Mouse (Mus musculus) frontal cortex, adult 2 months (tissue): ENCODE data around the gene Plekhm3. TPM values are rescaled to one million over a fixed set of nuclear protein-coding genes. Genes with fewer than 3 reads are reported as not detected.

Experiments
- DNase-seq, 2 experiments: peaks; one replicate each; pipeline ENCODE4 v3.0.0; 2022; ENCODE audit warnings: low spot score in 1 of 2; ENCODE audit errors: extremely low spot score in 1 of 2
- polyA plus RNA-seq: library from polyadenylated mRNA; depleted of rRNA; stranded (reverse); fragments of >200 nt; gene quantifications from 2 replicates; pipeline ENCODE4 v1.2.3, GENCODE M21; 2012

Plekhm3 gene
- polyA plus RNA-seq, 1 experiment = 15.1 TPM

GRCm38 (mm10) chr1:64880613-64881012, 76.0 kb downstream of the Plekhm3 start:
- DNase-seq = no peak

DNA sequence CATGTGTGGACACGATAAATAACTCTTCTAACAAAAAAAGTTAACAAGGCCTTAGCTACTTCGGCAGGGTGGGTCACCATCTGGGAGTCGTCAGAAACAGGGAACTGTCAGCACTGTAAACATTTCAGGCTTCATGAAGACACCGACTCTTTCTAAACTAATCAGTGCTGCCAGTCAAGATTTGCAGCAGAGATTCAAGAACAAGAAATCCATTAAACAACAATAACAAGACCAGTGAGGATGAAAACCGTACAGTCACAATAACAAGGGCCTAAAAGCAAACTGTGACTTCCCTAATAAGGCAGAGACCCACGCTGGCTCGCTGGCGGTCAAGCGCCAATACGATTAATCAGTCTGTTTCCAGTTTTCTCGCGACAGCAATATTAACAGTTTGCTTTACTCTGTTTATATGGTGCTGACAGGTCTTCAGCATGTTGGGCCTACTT, 77.8 kb downstream of the Plekhm3 start:
- DNase-seq = no peak

GRCm38 (mm10) chr1:64876276-64876675, 80.3 kb downstream of the Plekhm3 start:
- DNase-seq = no peak

DNA sequence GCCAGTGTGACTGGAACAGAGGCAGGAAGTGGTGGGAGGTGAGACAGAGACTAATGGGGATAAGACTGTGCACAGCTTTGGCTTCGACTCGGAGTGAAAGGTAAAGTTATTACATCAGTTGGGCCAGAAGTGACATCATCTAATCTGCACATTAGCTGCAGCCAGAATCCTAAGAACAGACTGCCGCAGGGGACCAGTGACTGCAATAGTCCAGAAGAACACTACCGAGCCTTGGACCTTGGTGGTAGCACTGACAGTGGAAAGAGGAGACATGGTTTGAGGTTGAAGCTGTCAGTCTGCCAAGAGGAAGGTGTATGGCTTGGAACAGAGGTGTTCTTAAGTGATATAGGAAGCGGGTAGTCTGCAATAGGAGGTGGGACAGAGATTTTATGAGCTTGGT, 80.9 kb downstream of the Plekhm3 start:
- DNase-seq = no peak

GRCm38 (mm10) chr1:64875156-64875555, 81.5 kb downstream of the Plekhm3 start:
- DNase-seq = no peak

- no peak for DNase-seq
These were observed 84.7 kb downstream of the Plekhm3 start for GRCm38 (mm10) chr1:64871956-64872355.

- no peak for DNase-seq
These were observed 88.9 kb downstream of the Plekhm3 start for GRCm38 (mm10) chr1:64867684-64868083.

DNA sequence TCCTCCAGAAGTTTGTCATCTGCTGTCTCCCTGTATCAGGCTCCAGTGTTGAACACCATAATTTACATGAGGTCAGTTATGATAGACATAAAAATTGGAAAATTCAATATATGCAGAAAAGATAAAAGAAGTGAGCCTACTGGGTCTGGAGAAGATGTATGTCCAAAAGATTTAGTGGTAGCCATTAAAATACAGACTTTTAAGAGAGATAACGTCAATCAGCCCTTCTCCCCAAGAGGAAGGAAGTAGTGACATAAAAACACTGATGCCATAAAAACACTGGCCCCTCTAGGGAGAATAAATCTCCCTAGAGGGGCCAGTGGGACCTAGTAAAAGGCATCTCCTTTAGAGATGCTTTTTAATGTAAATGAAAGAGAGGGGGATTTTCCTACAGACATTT, 90.5 kb downstream of the Plekhm3 start:
- no peak for DNase-seq

DNA sequence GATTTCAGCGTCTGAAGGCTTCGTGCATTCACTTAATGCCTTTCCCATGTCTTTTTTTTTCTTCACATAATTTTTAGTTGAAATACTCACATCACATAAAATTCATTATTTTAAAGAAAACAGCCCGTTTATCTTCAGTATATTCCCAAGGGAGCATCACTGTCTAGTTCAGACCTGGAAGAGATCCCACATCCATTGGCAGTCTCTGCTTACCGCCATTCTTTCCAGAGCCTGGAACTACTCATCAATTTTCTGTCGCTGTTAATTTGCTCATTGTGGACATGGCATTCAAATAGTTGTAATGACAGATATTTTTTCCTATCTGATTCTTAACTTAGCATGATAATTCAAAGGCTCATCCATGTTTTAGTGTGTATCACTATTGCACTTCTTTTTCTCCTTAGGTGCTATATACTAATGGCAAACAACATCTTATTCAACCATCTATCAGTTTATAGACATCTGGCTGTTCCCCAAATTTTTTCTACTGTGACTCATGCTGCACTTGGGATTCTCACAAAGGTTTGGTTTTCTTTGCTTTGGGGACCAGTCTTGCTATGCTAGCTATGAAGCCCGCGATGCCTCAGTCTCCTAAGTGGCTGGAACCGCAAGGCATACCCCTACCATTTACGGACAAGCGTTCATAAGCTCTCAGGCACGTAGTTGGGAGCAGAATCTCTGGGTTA, 96.2 kb downstream of the Plekhm3 start:
- no peak for DNase-seq

DNA sequence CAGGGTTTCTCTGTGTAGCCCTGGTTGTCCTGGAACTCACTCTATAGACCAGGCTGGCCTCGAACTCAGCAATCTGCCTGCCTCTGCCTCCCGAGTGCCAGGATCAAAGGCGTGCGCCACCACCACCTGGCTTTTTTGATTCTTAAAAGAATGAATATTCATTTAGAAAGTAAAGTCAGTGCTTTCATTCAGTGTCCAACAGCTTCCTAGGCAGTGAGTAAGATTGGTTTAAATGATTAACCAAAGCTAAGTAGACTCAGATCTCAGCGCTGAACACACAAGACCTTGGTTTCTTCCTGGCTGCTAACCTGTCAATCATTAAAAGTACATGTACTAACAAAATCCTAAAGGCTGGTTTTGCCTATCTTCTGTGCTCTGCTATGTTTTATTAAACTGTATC, 96.8 kb downstream of the Plekhm3 start:
- no peak for DNase-seq

DNA sequence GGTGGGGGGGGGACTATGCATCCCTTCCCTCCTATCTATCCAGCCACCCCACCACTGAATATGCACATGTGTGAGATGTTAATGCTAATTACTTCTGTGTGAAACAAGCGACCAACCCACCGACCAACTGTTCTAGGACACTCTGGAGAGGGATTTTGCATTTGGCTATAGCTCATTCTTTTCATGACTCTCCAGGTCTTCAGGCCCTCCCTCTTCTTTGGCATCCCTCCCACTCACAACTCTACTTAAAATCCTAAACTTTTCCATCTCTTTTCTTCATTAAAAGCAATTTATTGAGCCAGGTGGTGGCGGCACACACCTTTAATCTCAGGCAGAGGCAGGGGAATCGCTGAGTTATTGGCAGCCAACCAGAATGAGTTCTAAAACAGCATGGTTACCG, 101.8 kb downstream of the Plekhm3 start:
- no peak for DNase-seq

- peak in 1 of 2 experiments; percentile 34 for DNase-seq
These were observed 102.6 kb downstream of the Plekhm3 start for GRCm38 (mm10) chr1:64853738-64854730.

GRCm38 (mm10) chr1:64853244-64853643, 103.4 kb downstream of the Plekhm3 start:
- no peak for DNase-seq

- DNase-seq = no peak
These were observed 104.4 kb downstream of the Plekhm3 start for GRCm38 (mm10) chr1:64852272-64852671.

DNA sequence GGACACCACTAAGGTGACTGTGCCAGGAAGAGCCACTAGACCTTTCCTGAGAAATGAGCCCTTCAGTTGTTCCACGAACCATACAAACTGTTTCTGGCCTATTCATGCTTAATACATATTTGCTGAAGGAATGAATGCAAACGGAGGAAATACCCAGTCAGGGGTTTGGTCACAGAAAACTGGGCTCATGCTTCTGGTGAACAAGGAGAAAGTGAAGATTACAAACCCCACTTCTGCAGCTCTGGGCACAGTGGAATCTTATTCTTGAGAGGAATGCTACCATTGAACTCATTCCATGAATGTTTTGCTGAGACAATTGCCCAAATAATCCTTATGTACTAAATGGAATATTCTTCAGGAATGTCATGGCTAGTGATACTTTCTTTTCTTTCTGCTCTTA, 106.3 kb downstream of the Plekhm3 start:
- no peak for DNase-seq

DNA sequence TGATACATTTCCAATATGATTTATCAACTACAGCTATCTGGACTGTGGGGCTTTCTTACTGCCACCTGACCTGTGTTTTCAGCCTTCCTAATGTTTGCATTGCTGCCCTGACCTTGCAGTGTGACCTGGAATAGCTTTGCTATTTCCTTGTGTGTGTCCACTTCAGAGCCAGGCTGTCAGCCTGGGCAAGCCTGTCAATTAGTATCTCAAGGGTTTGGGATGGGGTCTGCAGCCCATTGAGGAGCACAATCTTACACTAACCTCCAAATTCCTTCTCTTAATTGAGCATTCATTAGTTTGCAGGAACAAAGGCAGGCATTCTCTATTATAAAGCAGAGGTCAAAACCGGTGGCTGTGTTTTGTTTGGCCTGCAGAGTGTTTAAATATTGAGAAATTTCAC, 107.6 kb downstream of the Plekhm3 start:
- no peak for DNase-seq

DNA sequence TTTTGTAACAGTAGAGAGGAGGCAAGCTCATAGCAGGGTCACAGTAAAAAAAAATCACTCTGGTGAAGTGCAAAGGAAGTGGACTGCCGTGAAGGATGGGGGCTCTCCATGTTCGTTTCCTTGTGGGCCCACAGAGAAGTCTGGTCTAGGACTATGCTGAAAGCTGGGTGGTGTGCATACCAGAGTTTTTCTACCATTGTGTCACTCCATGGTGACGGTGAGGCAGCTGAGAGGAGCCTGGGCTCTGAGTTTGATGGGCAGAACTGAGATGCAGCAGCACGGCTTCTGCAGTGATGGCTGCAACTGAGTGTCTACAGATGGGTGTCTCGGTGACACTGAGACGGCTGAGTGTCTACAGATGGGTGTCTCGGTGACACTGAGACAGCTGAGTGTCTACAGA, 108.5 kb downstream of the Plekhm3 start:
- no peak for DNase-seq

DNA sequence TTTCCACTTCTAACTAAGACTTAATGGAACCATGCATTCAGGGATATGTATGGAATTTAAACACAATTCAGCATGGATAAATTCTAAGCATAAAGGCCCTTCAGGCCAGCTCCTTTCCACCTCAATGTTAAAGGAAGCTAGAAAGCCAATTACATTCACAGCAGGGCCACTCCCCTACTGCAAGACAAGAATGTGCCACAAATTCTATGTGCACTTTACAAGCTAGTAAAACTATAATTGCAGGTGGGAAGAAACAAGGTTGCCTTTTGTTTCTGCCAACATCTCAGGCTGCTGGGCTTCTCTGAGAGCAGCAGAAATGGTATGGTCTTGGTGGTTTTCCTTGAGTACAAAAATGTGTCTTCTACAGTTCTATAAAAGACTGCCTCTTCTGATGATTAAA, 109.1 kb downstream of the Plekhm3 start:
- no peak for DNase-seq

DNA sequence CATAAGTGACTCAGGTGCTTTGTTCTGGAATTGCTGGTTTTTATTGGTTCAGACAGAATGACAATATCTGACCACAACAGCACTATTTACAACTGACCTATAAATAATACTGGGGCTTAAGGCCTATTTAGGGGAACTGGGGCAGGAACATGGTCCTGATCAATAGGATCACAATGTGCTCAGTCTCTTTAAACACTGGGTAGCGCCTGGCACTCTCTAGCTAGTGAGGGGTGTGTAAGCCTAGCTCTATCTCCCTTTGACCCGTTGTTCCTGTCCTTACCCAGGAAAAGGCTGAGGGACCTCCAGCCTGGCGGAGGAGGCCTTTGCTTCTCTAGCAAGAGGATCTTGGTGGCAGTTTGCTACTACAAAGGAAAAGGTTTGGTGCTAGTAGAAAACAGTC, 111.6 kb downstream of the Plekhm3 start:
- DNase-seq = no peak

DNA sequence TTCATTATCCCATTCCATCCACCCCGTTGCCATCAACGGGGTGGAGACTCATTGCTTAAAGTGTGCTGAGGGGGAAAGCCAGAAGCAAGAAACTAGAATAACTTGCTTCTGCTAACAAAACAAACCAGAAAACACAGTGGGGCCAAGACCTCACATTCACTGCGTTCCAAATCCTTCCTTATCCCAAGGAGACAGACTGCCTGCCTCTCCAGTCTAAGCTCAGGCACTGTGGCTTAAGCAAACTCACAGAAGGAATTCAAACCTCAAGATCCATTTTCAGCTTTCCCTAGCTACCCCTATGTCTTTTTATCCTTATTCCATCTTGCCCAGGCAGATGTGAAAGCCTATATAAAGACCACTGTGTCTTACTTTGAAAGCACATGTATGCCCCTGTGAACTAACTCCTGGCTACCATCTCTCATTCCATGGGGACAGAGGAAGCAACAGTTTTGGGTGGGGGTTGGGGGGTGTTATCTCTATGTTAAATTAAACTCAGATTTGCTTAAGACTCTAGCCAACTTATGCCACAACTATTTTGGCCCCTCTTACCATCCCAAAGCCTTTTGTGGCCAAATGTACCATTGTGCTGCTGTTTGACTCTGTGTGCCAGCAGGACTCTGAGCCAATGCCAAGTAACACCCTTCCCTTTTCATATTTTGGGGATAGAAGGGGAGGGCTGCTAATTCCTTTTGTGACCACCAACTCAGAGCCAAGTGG, 112.6 kb downstream of the Plekhm3 start:
- no peak for DNase-seq

- no peak for DNase-seq
These were observed 115.7 kb downstream of the Plekhm3 start for GRCm38 (mm10) chr1:64840930-64841329.
